Mouse (Mus musculus) limb, embryonic 10.5 days (tissue): ENCODE data around the gene Manbal. TPM values are rescaled to one million over a fixed set of nuclear protein-coding genes. Genes with fewer than 3 reads are reported as not detected.

Source experiments
- DNase-seq: peaks from one replicate; pipeline ENCODE4 v3.0.0-alpha.2; 2017; ENCODE audit warnings: low spot score
- H3K27ac ChIP-seq: fragments of 300-500 bp; sonication (generic); 2 replicates; pipeline ENCODE4 v1.5.1; 2016; ENCODE audit warnings: mild to moderate bottlenecking
- H3K27me3 ChIP-seq: fragments of 300-500 bp; sonication (generic); 2 replicates; pipeline ENCODE4 v1.6.1; 2016; ENCODE audit warnings: low read depth, mild to moderate bottlenecking; ENCODE audit not compliant: poor library complexity, severe bottlenecking
- H3K36me3 ChIP-seq: fragments of 300-500 bp; sonication (generic); 2 replicates; pipeline ENCODE4 v1.6.1; 2016; ENCODE audit warnings: mild to moderate bottlenecking, moderate library complexity
- H3K4me1 ChIP-seq: fragments of 300-500 bp; sonication (generic); 2 replicates; pipeline ENCODE4 v1.6.1; 2016
- H3K4me3 ChIP-seq: fragments of 300-500 bp; sonication (generic); 2 replicates; pipeline ENCODE4 v1.5.1; 2016; ENCODE audit warnings: mild to moderate bottlenecking, moderate library complexity
- H3K9me3 ChIP-seq: fragments of 300-500 bp; sonication (generic); replicated peaks from 2 replicates; pipeline ENCODE4 v1.6.1; 2016; ENCODE audit warnings: mild to moderate bottlenecking
- WGBS: fragments of 180-500 bp; shearing (Covaris S2); methylation state at CpG from one replicate; pipeline ENCODE4 v1.1.7; 2016; 5-methylcytosine and 5-hydroxymethylcytosine counted together
- polyA plus RNA-seq: library from polyadenylated mRNA; unstranded; fragments of >200 nt; fragmentation: Nextera tagmentation; extraction: Ambion mirVana; gene quantifications from 2 replicates; pipeline ENCODE4 v1.2.1, GENCODE M21; 2016

Manbal gene
- polyA plus RNA-seq, 1 experiment from 2014 or later = 70.9 TPM

DNA sequence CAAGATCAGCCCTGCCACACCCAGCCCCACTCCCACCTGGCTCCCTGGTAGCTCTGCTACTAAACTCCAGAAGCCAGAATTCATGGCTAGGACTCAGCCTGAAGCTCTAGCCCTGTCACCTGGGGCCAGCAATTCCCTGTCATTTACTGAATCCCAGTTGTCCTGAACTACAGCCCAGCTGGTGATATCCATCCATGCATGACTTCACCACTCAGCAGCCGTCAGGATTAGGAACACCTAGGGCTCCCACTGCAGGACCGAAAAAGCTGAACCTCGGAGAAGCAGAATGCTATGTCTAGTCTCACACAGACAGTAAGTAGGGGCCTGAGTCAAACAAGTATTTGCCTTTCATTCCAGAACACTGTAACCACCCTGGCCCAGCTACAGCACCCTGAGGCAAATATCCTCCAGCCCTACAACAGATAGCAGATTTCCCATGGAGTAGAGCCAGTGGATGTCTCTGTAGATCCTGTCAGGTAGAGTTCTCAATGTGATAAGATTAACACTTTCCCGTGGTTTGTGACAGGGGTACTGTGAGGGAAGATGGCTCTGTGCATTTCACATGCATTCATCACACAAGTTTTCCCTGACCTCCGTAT lies 25.0 kb upstream of the Manbal start:
- Histone ChIP-seq H3K9me3 (no peaks in the 10 kb centered on the region), H3K4me3 (no peak overlapping the region), H3K27ac (peak overlapping the region; percentile 85), H3K4me1 (peaks cover 26% of the 10 kb centered on the region), H3K27me3 (0 out of 2 replicates have a peak, but pooled peaks cover 3% of the 10 kb centered on the region), H3K36me3 (no peaks in the 10 kb centered on the region)
- DNase-seq = no peak
- WGBS = 71% methylated on average over 5 of the region's 5 CpGs

GRCm38 (mm10) chr2:157343337-157343736 lies 24.1 kb upstream of the Manbal start:
- Histone ChIP-seq H3K4me3 (no peak overlapping the region), H3K4me1 (peaks cover 25% of the 10 kb centered on the region), H3K36me3 (no peaks in the 10 kb centered on the region), H3K27me3 (0 out of 2 replicates have a peak, but pooled peaks cover 3% of the 10 kb centered on the region), H3K27ac (no peak overlapping the region), H3K9me3 (no peaks in the 10 kb centered on the region)
- no peak for DNase-seq
- 63% methylated on average over 6 of the region's 6 CpGs for WGBS

- Histone ChIP-seq H3K4me3 (no peak within 1 kb of the TSS), H3K27me3 (no peaks in the 10 kb centered on the region), H3K9me3 (no peaks in the 10 kb centered on the region), H3K27ac (peak within 1 kb of the TSS; percentile 53; the same call in 1 of the 2 replicates), H3K4me1 (peaks cover 4% of the 10 kb centered on the region; the same call in 1 of the 2 replicates), H3K36me3 (no peaks in the 10 kb centered on the region)
- no peak for DNase-seq
- WGBS = 86% methylated on average over 26 of the region's 26 CpGs
Observed at GRCm38 (mm10) chr2:157347361-157348159, 19.8 kb upstream of the Manbal start, which contains the start of gene Ghrh. Gene Ghrh, minus strand, starts transcription at chr2:157347506.

- no peak for DNase-seq
- H3K27me3 ChIP-seq = no peaks in the 10 kb centered on the region
- H3K9me3 ChIP-seq = no peaks in the 10 kb centered on the region
- H3K4me1 ChIP-seq = peaks cover 15% of the 10 kb centered on the region
- no peaks in the 10 kb centered on the region for H3K36me3 ChIP-seq
- H3K27ac ChIP-seq = no peak overlapping the region
- no peak overlapping the region for H3K4me3 ChIP-seq
- WGBS = 76% methylated on average over 12 of the region's 12 CpGs
Observed at GRCm38 (mm10) chr2:157349121-157349778, 18.1 kb upstream of the Manbal start.

GRCm38 (mm10) chr2:157353183-157353582 lies 14.2 kb upstream of the Manbal start:
- Histone ChIP-seq H3K9me3 (no peaks in the 10 kb centered on the region), H3K27me3 (no peaks in the 10 kb centered on the region), H3K36me3 (no peaks in the 10 kb centered on the region), H3K27ac (no peak overlapping the region), H3K4me3 (no peak overlapping the region), H3K4me1 (peaks cover 14% of the 10 kb centered on the region)
- 66% methylated on average over 4 of the region's 4 CpGs for WGBS
- no peak for DNase-seq

- 60% methylated on average over 3 of the region's 3 CpGs for WGBS
- Histone ChIP-seq H3K4me3 (no peak overlapping the region), H3K27me3 (no peaks in the 10 kb centered on the region), H3K9me3 (no peaks in the 10 kb centered on the region), H3K4me1 (peaks cover 14% of the 10 kb centered on the region), H3K36me3 (no peaks in the 10 kb centered on the region), H3K27ac (peak overlapping the region; percentile 47; the same call in 1 of the 2 replicates)
- DNase-seq = no peak
Observed at GRCm38 (mm10) chr2:157354106-157354505, 13.3 kb upstream of the Manbal start.

DNA sequence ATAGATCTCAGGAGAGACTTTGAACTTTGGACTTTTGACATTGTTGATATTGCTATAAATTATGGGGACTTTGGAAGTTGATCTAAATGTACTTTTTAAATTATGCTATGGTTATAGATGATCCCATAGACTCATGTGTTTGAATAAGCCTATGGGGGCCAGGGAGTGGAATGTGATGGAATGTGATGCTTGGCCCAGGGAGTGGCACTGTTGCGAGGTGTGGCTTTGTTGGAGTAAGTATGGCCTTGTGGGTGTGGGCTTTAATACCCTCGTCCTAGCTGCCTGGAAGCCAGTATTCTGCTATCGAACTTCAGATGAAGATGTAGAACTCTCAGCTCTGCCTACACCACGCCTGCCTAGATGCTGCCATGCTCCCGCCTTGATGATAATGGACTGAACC lies 7.4 kb upstream of the Manbal start:
- H3K4me1 ChIP-seq = no peaks in the 10 kb centered on the region; the same call in 1 of the 2 replicates
- H3K36me3 ChIP-seq = no peaks in the 10 kb centered on the region
- H3K27ac ChIP-seq = no peak overlapping the region
- no peaks in the 10 kb centered on the region for H3K9me3 ChIP-seq
- H3K4me3 ChIP-seq = no peak overlapping the region
- DNase-seq = no peak
- no peaks in the 10 kb centered on the region for H3K27me3 ChIP-seq
- WGBS = 89% methylated on average over 5 of the region's 5 CpGs

GRCm38 (mm10) chr2:157363031-157363430 lies 4.4 kb upstream of the Manbal start:
- Histone ChIP-seq H3K27me3 (no peaks in the 10 kb centered on the region), H3K4me1 (peaks cover 7% of the 10 kb centered on the region), H3K4me3 (no peak overlapping the region), H3K36me3 (no peaks in the 10 kb centered on the region), H3K9me3 (no peaks in the 10 kb centered on the region), H3K27ac (no peak overlapping the region)
- no peak for DNase-seq
- WGBS = 80% methylated on average over 3 of the region's 3 CpGs

DNA sequence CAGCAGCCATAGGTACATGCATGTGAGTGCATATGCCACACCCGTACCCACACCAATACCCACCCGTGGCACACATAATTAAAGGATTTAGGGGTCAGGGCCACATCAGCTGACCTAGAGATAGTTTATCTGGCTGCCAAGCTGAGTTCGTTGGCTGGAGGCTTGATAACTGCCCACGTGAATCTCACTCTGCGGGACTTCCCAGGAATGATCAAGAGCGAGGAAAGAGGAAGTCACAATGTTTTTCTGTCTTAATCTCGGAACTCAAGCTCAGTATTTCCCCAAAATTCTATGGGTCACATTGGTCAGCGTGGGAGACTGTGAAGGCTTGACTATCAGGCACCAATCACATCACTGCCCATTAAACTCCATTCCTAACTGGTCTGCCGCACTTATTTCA lies 632 bp upstream of the Manbal start:
- Histone ChIP-seq H3K27ac (peak overlapping the region; percentile 96), H3K27me3 (no peaks in the 10 kb centered on the region), H3K36me3 (peaks cover 8% of the 10 kb centered on the region), H3K9me3 (no peaks in the 10 kb centered on the region), H3K4me3 (peak overlapping the region; percentile 97), H3K4me1 (peaks cover 16% of the 10 kb centered on the region)
- DNase-seq = no peak
- WGBS = 88% methylated on average over 9 of the region's 9 CpGs

DNA sequence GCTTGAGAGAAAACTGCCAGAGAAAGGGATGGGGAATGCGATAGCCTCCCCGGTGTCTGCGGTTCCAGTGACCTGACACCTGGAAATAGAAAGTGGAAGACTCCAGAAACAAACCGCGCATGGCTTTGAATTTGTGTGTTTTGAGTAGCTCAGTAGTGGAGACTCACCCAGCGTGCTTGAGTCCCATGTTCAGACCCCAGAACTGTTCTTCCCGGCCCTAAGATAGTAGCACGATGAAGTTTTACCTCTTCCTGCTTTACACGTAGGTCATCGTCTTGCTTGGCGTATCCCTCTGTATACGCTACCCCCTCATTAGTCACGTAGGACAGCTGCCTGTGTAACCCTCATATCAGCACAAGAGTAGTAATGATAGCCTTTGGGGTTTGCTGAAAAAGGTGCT lies 597 bp downstream of the Manbal start:
- peaks cover 16% of the 10 kb centered on the region for H3K4me1 ChIP-seq
- WGBS = 6% methylated on average over 13 of the region's 13 CpGs
- peaks cover 13% of the 10 kb centered on the region for H3K36me3 ChIP-seq
- H3K27ac ChIP-seq = peak overlapping the region; percentile 96
- DNase-seq = no peak
- no peaks in the 10 kb centered on the region for H3K9me3 ChIP-seq
- peak overlapping the region; percentile 97 for H3K4me3 ChIP-seq
- H3K27me3 ChIP-seq = no peaks in the 10 kb centered on the region

DNA sequence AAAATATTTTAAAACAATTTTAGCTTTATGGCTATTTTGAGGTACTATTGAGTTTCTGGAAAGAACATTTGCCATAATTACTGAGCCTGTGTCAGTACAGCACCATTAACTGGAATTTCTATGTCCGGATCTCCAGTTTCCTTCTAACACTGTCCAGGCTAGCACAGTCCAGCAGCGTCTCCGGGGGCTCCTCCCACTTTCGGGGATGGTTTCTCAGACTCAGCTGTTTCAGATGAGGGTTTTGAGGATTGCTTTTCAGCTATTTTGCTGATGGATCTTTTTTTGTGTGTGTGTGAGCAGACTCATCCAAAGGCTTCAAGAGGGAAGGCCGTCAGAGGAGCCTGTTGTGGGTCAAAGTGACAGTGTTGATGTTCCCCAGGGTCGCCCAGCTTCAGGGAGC lies 4.3 kb downstream of the Manbal start:
- no peak for DNase-seq
- Histone ChIP-seq H3K9me3 (no peaks in the 10 kb centered on the region), H3K27ac (no peak overlapping the region), H3K36me3 (peaks cover 26% of the 10 kb centered on the region), H3K4me3 (no peak overlapping the region), H3K4me1 (peaks cover 36% of the 10 kb centered on the region), H3K27me3 (no peaks in the 10 kb centered on the region)
- 81% methylated on average over 6 of the region's 6 CpGs for WGBS

GRCm38 (mm10) chr2:157373681-157374080 lies 6.3 kb downstream of the Manbal start:
- Histone ChIP-seq H3K36me3 (peaks cover 30% of the 10 kb centered on the region), H3K27me3 (no peaks in the 10 kb centered on the region), H3K9me3 (no peaks in the 10 kb centered on the region), H3K27ac (no peak overlapping the region), H3K4me3 (no peak overlapping the region), H3K4me1 (peaks cover 23% of the 10 kb centered on the region)
- 83% methylated on average over 3 of the region's 3 CpGs for WGBS
- no peak for DNase-seq

DNA sequence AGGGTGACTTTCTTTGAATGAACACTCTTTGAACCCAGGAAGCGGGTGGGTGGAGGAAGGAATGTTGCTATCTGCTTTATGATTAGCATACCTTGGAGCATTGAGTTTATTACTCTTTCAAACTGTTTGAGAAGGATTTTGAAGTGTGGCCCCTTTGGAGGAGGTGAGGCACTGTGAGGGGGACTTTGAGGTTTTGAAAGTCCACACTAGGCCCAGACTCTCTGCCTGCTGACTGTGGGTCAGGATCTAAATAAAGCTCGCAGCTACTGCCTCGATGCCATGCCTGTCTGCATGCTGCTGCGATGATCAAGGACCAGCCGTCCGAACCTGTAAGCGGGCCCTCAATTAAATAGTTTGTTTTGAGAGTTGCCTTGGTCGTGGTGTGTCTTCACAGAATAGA lies 7.7 kb downstream of the Manbal start:
- Histone ChIP-seq H3K4me1 (peaks cover 20% of the 10 kb centered on the region), H3K4me3 (no peak overlapping the region), H3K9me3 (no peaks in the 10 kb centered on the region), H3K36me3 (peaks cover 38% of the 10 kb centered on the region), H3K27me3 (no peaks in the 10 kb centered on the region), H3K27ac (no peak overlapping the region)
- no peak for DNase-seq
- 67% methylated on average over 8 of the region's 8 CpGs for WGBS
